Mouse (Mus musculus): ENCODE results near the gene Rfng.
"Not testable (repeated sequence)": the region's sequence is repeated elsewhere in the genome, so short reads cannot be mapped to it uniquely, and the experiment has no call there.

DNA sequence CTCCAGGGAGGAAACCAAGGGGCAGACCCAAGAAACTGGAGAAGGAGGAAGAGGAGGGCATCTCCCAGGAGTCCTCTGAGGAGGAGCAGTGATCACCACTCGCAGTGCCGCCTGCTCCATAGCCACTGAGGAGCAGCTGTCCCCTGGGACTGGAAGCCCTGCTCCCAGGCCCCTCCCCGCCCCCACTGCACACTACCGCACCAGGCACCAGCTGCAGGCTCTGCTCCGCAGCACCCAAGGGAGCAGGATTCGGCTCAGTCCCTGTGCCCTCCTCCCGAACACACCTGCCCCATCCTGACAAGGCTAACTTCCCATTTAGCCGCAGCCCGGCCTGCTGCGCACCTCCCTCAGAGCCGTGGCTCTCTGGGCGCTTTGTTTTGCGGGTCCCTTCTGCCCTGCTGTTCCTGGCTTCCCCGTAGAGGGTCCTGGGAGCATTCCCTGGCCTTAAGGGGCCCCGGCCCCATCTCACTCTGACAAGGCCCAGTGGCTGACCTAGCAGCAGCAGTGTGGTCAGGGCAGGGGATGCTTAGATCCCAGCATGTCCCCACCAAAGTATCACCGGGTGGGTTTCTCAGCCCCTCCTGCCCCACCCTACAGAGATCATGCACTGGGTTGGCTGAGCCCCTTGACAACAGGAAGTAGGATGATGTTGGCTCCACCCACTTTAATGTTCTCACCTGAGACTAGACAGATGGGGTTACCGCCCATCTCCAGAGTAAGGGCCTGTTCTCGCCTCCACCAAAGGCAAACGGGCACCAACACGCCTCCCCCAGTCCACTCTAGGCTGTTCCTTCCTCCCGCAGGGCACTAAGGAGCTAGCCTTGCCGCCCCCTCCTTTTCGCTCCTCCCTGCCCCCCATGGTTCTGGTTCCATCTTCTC is 20.6 kb downstream of the Rfng start:
- not testable (repeated sequence) for TF ChIP-seq POLR2A (IDR thresholded peaks at IDR 0.05; ENCODE audit: insufficient read depth, low read length); EP300 (IDR thresholded peaks at IDR 0.05; ENCODE audit: insufficient read depth, low read depth, low read length); CTCF (IDR thresholded peaks at IDR 0.05; ENCODE audit: low read depth, low read length)
